Mouse (Mus musculus) common myeloid progenitor, adult 5-6 weeks (primary cell): ENCODE data around the gene Hif3a. TPM values are rescaled to one million over a fixed set of nuclear protein-coding genes. Genes with fewer than 3 reads are reported as not detected.

Experiments used
- ATAC-seq: replicated peaks from 2 replicates; pipeline ENCODE4 v1.8.0; 2016; ENCODE audit warnings: low read depth, mild to moderate bottlenecking, moderate TSS enrichment, inconsistent platforms; ENCODE audit not compliant: poor library complexity, severe bottlenecking
- total RNA-seq: library from RNA; stranded (forward); fragments of 200-1000, 187-1606 nt; gene quantifications from 2 replicates; pipeline ENCODE4 v1.2.3, GENCODE M21; 2017

Hif3a gene
- total RNA-seq, 1 experiment from 2014 or later, result 2.2 TPM

GRCm38 (mm10) chr7:17025896-17026622 lies 36.2 kb downstream of the Hif3a start:
- ATAC-seq, result no peak

- no peak for ATAC-seq
Measured at GRCm38 (mm10) chr7:17025505-17025894, 36.7 kb downstream of the Hif3a start.

DNA sequence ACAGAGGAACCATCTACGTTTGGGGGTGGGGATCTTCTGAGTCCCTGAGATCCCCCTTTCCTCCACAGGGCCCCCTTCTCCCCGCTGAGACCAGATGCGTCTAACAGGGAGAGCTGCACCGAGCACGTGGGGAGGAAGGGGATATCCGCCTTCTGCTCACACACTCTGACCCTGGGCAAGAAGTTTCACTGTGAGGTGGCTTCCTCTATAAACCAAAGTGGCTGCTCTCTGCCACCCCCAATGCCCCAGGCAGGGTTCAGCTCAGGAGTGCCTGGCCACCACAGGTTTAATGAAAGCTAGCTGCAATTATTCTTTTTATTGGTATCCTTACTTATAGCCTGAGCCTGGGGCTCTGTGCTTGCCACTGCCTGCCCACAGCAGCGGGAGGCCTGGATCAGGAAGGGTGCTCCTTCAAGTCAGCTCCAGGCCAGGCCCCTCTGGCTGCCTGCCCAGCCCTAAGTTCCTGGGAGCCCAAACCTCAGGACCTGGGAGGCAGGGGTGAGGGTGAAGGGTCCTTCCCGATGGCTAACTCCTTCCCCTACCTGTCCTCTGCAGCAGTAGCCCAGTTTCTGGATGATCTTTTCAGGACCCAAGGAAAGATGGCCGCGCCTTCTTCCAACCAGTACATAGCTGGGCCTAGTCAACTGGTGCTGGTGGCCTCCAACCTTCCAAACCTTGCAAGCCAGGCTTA lies 37.3 kb downstream of the Hif3a start:
- ATAC-seq, result peak; percentile 59

DNA sequence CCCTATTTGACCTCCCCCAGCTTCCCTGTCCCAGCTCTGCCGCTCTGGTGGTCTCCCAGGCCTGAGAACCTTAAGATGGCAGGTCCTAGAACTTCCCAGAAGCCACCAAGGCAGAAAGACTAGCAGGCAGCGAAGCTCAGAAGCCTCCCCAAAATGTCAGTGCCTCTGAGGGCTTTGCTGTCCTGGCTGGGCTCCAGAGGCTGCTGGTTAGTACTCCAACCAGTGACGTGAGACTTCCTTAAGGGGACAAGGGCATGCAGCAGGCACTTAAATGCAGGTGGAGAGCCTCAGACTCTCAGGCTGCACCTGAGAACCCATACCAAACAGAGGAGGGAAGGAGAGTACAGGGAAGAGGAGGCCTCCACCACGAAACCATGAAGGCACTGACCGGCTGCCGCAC lies 38.1 kb downstream of the Hif3a start:
- ATAC-seq, result 0 out of 2 replicates have a peak, but pooled peaks have one; percentile 10

GRCm38 (mm10) chr7:17023701-17024100 lies 38.5 kb downstream of the Hif3a start:
- ATAC-seq, result no peak

DNA sequence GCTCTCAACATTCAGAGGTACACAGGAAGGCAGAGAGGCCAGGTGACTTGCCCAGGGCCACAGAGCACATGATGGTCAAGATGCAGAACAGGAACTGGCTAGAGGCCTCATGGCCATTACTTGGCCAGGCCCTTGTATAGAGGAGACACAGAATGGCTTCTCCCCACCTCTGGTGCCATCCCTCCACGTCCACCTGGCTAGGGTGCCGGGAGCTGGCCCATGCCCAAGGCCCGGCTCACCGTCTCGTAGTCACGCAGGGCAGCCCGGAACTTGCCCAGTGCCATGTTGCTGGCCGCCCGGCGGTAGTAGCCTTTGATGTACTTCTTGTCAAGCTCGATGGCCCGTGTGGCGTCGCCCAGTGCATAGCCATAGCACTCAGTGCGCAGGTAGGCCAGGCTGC lies 40.1 kb downstream of the Hif3a start:
- no peak for ATAC-seq

- ATAC-seq, result no peak
Measured at GRCm38 (mm10) chr7:17019426-17020166, 42.6 kb downstream of the Hif3a start.

DNA sequence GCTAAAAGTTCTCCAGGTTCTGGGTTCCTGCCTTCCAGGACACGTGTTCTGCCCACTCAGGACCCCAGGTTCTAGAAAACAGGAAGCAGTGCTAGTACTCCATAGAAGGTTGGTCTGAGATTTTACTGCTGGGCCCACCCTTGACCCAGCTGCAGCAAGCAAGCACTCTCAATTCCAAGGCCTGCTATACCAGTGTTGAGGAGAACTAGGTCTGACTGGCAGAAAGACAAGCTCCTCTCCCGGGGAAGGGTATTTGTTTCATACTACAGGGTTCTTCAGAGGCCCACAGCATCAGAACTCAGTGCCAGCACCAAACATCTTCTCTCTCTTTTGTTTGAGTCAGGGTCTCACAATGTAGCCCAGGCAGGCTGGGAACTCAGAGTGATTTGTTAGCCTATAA lies 44.3 kb downstream of the Hif3a start:
- no peak for ATAC-seq

GRCm38 (mm10) chr7:17017036-17017435 lies 45.2 kb downstream of the Hif3a start:
- ATAC-seq, result peak; percentile 88

DNA sequence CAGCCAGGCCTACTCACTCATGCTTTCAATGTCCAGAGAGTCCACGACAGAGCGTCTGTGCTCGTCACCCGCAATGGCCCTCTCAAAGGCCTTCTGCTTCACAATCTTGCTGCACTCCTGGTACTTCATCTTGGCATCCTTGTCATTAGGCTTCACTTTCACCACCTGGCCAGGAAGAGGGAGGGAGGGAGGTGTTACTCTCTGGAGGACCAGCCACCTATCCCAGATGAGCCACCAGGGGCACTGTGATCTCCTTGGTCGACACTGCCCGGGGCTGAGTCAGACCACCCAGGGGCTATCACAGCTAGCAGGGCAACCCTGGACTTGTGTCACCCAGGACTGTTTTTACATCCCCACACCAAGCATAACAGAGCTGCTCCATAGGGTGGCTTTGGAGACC lies 46.8 kb downstream of the Hif3a start:
- ATAC-seq, result no peak

DNA sequence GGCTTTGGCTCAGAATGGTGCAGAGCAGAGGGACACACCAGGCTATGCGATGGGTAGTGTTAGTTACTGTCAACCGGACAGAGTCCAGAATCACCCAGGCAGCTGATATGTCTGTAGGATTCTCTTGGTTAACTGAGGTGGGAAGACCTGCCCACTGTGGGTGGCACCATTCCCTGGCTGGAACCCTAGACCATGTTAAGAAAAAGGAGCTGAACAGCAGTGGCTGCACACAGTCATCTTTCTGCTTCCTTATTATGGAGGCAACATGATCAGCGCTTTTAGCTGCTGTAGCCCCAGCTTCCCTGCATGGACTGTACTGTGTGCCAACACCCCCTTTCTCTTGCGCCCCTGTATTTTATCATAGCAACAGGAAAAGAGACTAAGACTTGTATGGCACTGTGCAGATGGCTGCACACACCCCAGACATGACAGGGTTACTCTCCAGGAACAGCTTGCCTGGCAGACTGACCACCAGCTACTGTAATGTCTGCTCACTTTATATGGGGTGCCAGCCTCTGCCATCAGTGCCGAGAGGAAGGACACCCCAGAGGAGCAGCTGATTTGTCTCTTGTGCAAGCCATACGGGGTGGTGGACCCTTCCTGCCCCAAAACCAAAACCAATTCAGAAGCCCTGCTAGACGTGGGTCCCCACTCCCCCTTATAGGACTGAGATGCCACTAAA lies 50.2 kb downstream of the Hif3a start:
- no peak for ATAC-seq

GRCm38 (mm10) chr7:17010010-17010347 lies 52.2 kb downstream of the Hif3a start:
- no peak for ATAC-seq

DNA sequence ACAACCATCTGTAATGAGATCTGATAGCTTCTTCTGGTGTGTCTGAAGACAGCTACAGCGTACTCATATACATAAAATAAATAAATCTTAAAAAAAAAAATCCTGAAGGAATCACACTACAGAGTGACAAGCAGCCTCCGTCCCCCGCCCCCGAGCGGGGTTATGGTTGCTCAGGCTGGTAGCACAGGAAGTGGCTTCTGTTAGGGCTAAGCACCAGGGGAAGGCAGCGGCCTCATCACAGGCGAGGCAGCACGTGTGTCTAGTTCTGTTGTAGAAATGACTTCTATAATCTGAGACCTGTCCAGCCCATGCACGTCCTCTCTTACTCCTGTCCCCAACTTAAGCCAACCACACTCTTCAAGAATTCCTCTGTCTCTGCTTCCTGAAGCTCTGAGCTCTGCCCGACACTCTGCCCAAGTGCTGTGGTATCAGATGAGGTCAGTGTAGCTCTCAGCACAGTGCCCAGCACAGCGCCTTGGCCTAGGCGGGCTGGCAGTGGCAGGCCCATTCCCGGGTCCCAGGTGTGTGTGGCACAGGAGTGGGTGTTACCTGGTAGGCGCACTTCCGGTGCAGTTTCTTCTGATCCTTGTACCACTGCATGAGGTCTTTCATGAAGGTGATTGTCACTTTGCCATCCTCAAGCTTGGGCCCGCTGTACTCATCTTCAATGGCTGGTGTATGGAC lies 52.8 kb downstream of the Hif3a start:
- peak; percentile 49 for ATAC-seq

DNA sequence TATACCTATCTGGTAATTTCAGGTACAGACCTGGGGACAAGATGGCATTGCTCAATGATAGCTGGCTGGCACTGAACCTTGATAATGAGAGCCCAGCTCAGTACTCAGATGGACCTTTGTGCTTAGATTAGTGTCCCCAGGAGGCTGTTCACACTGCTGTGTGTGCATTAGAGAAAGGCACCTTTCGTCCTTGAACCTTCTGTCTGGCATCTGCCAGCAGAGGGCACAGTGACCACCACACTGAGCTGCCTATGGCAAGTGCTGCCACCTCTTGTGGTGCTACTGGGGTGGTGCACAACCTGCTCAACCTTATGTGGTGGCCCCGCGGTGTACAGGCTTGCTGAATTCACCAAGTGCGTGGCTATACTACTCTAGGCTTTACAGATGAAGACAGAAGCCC lies 54.9 kb downstream of the Hif3a start:
- ATAC-seq, result peak; percentile 76

DNA sequence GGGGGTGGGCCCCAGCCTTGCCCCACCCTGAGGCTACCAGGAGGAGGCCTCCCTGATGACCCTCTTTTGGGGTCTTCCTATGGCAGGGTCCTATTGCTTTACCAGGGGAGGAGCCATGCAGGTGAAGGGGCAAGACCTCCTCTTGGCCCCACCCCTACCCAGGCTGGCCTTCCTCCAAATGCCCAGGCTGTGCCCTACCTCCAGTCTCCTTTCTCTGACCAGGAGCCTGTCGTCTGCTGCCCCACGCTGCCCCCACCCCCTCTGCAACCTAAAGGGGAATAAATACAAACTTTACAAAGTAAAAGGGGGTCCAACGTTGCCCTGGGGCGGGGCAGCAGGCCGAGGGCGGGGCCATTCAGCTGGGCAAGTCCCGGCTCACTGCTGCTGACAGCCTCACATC lies 57.5 kb downstream of the Hif3a start:
- no peak for ATAC-seq

- ATAC-seq, result peak; percentile 16; the same call in 1 of the 2 replicates
Measured at GRCm38 (mm10) chr7:17003230-17003960, 58.8 kb downstream of the Hif3a start.

DNA sequence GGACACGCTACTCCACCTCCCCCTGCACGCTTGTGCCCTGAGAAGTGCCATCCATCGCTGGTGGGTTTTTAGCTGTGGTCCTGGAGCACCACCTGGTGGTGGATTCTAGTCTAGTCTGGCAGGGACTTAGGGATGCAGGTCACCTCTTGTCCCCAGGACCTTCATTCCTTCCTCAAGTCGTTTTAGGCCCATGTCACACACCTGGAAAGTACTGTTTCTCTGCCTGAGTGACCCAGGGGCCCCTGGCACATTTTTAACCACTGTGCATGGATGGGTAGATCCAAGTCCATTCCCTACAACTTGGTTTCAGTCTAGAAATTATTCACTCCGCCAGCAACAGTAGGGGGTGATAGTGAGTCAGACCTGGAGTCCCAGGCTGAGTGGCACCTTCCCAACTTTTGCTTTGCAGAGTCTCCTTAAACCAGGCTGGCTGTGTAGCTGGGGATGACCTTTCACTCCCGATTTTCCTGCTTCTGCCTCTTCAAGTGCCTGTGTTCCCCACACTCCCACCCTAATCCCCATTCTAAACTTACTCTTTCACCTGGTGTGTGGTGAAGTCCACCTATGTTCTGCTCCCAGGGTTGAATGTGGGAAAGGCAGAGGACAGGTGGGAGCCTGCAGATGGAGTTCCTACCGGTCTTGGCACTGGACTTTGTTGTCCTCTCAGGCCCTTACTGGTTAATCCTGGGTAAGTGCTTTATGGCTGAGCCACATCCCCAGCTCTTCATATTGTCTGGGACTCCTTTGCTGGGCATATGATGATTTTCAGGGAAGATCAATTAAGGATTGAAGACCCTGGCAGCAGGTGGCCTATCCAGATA lies 59.6 kb downstream of the Hif3a start:
- peak; percentile 76 for ATAC-seq

DNA sequence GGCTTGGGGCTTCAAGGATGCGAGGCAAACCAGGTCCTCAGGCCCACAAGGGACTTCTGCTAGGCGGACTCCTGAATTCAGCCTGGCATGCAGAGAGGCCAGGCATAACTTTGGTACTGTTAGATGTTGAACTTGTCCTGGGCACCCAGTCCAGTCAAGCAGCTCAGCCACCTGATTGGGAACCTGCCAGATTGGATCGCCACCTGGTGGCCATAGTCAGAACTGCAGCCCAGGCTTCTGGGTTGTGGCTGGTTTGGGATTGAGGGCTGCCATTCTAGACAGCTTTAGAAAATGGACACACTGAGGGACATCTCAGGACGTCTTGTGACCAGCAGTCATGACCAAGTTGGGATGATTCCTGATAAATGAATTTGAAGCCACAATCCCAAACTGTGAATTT lies 62.6 kb downstream of the Hif3a start:
- peak; percentile 62 for ATAC-seq
